Mouse (Mus musculus) G1E (cell line): Measurements from ENCODE around the gene Cblb. TPM values are rescaled to one million over a fixed set of nuclear protein-coding genes. Genes with fewer than 3 reads are reported as not detected.

Source experiments
- ATAC-seq: 2 replicates; pipeline ENCODE4 v1.8.0; 2016; ENCODE audit warnings: mild to moderate bottlenecking; ENCODE audit not compliant: insufficient number of reproducible peaks, poor library complexity, low FRiP score, severe bottlenecking; ENCODE audit errors: extremely low read depth
- DNase-seq: peaks from one replicate; pipeline ENCODE4 v3.0.0; 2012; ENCODE audit warnings: low spot score
- H3K27me3 ChIP-seq: 2 replicates; pipeline ENCODE4 v1.6.1; 2012; ENCODE audit warnings: mild to moderate bottlenecking, low read length, inconsistent platforms; ENCODE audit not compliant: insufficient read depth
- H3K36me3 ChIP-seq: replicated peaks from 2 replicates; pipeline ENCODE3; 2012; ENCODE audit warnings: mild to moderate bottlenecking, inconsistent platforms
- H3K4me1 ChIP-seq: 2 replicates; pipeline ENCODE4 v1.6.1; 2012; ENCODE audit warnings: low read depth, low read length, inconsistent platforms, mixed read lengths; ENCODE audit not compliant: insufficient read depth
- H3K4me3 ChIP-seq: 2 replicates; pipeline ENCODE4 v1.5.1; 2012; ENCODE audit warnings: low read depth, mild to moderate bottlenecking, inconsistent platforms, low read length, moderate library complexity, mixed read lengths
- H3K9me3 ChIP-seq: replicated peaks from 2 replicates; pipeline ENCODE4 v1.6.1; 2012; ENCODE audit warnings: inconsistent platforms
- CTCF ChIP-seq: IDR thresholded peaks from 2 replicates; pipeline ENCODE4 v1.5.1; 2012; ENCODE audit warnings: low read depth, low read length, inconsistent platforms, mixed read lengths
- GATA1 ChIP-seq: IDR thresholded peaks from 2 replicates; pipeline ENCODE4 v1.6.1; 2012; ENCODE audit warnings: borderline replicate concordance, low read length, inconsistent platforms, mixed read lengths
- GATA2 ChIP-seq: IDR thresholded peaks from 2 replicates; pipeline ENCODE4 v1.6.1; 2012; ENCODE audit warnings: low read depth, low read length, inconsistent platforms, borderline replicate concordance
- POLR2AphosphoS5 ChIP-seq: IDR thresholded peaks from 2 replicates; pipeline ENCODE4 v1.6.1; 2012; ENCODE audit warnings: low read depth, low read length, inconsistent platforms; ENCODE audit not compliant: insufficient replicate concordance
- TAL1 ChIP-seq: conservative IDR thresholded peaks from 2 replicates; pipeline ENCODE4 v1.6.1; 2012; ENCODE audit warnings: low read depth, low read length, inconsistent platforms, mixed read lengths
- polyA plus RNA-seq: library from polyadenylated mRNA; stranded (reverse); fragments of >175 nt; gene quantifications from 2 replicates; pipeline ENCODE4 v1.2.3, GENCODE M21; 2012
- total RNA-seq, 2 experiments: library from RNA; stranded (forward) in 1 of 2; stranded (reverse) in 1 of 2; fragments of 200-1000 nt in 1 of 2; fragments of >200 nt in 1 of 2; fragmentation: Nextera tagmentation in 1 of 2; gene quantifications; 2 replicates each; pipeline ENCODE4 v1.2.3; 2014 to 2017

Cblb gene
- total and polyA plus RNA-seq, 3 experiments, result 5.4 to 31.9 (median 9.1) TPM

- Histone ChIP-seq H3K9me3 (no peaks in the 10 kb centered on the region), H3K27me3 (no peaks in the 10 kb centered on the region), H3K4me3 (no peak overlapping the region), H3K4me1 (no peaks in the 10 kb centered on the region), H3K36me3 (peaks cover 43% of the 10 kb centered on the region)
- no peak for DNase-seq
- TF ChIP-seq TAL1 (no peak), GATA1 (no peak), POLR2AphosphoS5 (no peak)
- ATAC-seq, result no peak
Observed at GRCm38 (mm10) chr16:52052734-52053133, 21.7 kb downstream of the Cblb start.

- no peak for DNase-seq
Observed at GRCm38 (mm10) chr16:52055236-52055635, 24.2 kb downstream of the Cblb start.

GRCm38 (mm10) chr16:52056164-52056563, 25.1 kb downstream of the Cblb start:
- TF ChIP-seq GATA2 (no peak), CTCF (no peak), POLR2AphosphoS5 (no peak), GATA1 (no peak), TAL1 (no peak)
- Histone ChIP-seq H3K4me3 (no peak overlapping the region), H3K36me3 (peaks cover 26% of the 10 kb centered on the region), H3K27me3 (no peaks in the 10 kb centered on the region), H3K4me1 (no peaks in the 10 kb centered on the region; the same call in 1 of the 2 replicates), H3K9me3 (no peaks in the 10 kb centered on the region)
- ATAC-seq (no peak), DNase-seq (no peak)

More at GRCm38 (mm10) chr16:52055236-52055635, 24.2 kb downstream of the Cblb start:
- Histone ChIP-seq H3K36me3 (peaks cover 31% of the 10 kb centered on the region), H3K4me3 (no peak overlapping the region), H3K4me1 (no peaks in the 10 kb centered on the region; the same call in 1 of the 2 replicates), H3K27me3 (no peaks in the 10 kb centered on the region), H3K9me3 (no peaks in the 10 kb centered on the region)
- ATAC-seq, result no peak
- no peak for TF ChIP-seq GATA1
- no peak for TF ChIP-seq POLR2AphosphoS5
- no peak for TF ChIP-seq CTCF
- no peak for TF ChIP-seq TAL1
- no peak for TF ChIP-seq GATA2

DNA sequence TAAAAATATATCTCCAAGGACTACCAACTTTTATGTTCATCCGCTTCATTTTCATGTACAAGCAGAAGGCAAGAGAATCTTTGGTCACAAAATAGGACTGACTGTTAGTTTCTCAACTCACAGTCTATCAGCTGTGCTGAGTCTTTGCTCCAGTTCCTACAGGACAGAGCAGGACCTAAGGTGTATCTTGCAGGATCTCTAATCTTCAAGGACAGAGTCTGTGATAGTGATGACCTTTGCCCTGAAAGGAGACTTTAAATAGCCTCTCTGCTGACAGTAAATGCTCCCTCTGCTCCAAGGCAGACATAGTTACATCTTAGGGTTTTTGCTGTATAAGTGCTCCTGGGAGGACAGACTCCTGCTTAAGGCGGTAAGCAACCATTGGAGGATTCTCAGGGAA, 26.3 kb downstream of the Cblb start:
- Histone ChIP-seq H3K4me3 (no peak overlapping the region), H3K9me3 (no peaks in the 10 kb centered on the region), H3K4me1 (no peaks in the 10 kb centered on the region; the same call in 1 of the 2 replicates), H3K27me3 (no peaks in the 10 kb centered on the region), H3K36me3 (peaks cover 24% of the 10 kb centered on the region)
- DNase-seq, result no peak
- no peak for TF ChIP-seq GATA2
- no peak for TF ChIP-seq CTCF
- TF ChIP-seq GATA1, result no peak
- no peak for TF ChIP-seq TAL1
- TF ChIP-seq POLR2AphosphoS5, result no peak
- no peak for ATAC-seq

DNA sequence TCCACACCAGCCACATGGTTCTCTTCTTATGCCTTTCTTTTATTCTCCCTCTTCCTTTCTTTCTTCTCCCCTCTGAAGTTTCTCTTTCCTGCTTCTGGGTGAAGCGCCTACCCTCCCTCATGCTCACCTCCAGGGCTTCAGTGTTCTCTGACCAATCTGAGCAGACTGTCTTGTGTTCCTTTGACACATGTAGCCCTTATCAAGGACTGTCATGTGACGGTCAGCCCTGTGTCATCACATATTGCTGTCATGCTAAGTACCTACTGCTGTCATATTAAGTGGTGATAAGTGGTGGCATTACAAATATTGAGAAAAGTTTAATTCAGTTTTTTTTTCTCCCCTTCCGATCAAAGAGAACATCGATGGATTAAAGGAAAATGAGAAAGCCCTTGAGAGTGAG, 28.5 kb downstream of the Cblb start:
- no peaks in the 10 kb centered on the region for H3K9me3 ChIP-seq
- H3K27me3 ChIP-seq, result no peaks in the 10 kb centered on the region
- DNase-seq (no peak), ATAC-seq (no peak)
- no peaks in the 10 kb centered on the region; the same call in 1 of the 2 replicates for H3K4me1 ChIP-seq
- H3K36me3 ChIP-seq, result peaks cover 25% of the 10 kb centered on the region
- TF ChIP-seq CTCF (no peak), GATA2 (no peak), POLR2AphosphoS5 (no peak), TAL1 (no peak), GATA1 (no peak)
- H3K4me3 ChIP-seq, result no peak overlapping the region

GRCm38 (mm10) chr16:52060100-52060719, 29.2 kb downstream of the Cblb start:
- DNase-seq (no peak), ATAC-seq (peak; percentile 23; the same call in 1 of the 2 replicates)
- no peak overlapping the region for H3K4me3 ChIP-seq
- TF ChIP-seq CTCF (no peak), TAL1 (no peak), POLR2AphosphoS5 (no peak), GATA2 (no peak), GATA1 (no peak)
- H3K4me1 ChIP-seq, result no peaks in the 10 kb centered on the region; the same call in 1 of the 2 replicates
- peaks cover 25% of the 10 kb centered on the region for H3K36me3 ChIP-seq
- H3K27me3 ChIP-seq, result no peaks in the 10 kb centered on the region
- H3K9me3 ChIP-seq, result no peaks in the 10 kb centered on the region

GRCm38 (mm10) chr16:52061015-52061481, 30.0 kb downstream of the Cblb start:
- TF ChIP-seq POLR2AphosphoS5 (no peak), TAL1 (no peak), GATA1 (no peak), CTCF (no peak), GATA2 (no peak)
- DNase-seq (no peak), ATAC-seq (peak; percentile 58)
- Histone ChIP-seq H3K4me1 (no peaks in the 10 kb centered on the region; the same call in 1 of the 2 replicates), H3K9me3 (no peaks in the 10 kb centered on the region), H3K4me3 (no peak overlapping the region), H3K27me3 (no peaks in the 10 kb centered on the region), H3K36me3 (peaks cover 23% of the 10 kb centered on the region)
